Mouse (Mus musculus) bone marrow, adult 2 months (tissue): ENCODE measurements around the gene Wdr59. TPM values are rescaled to one million over a fixed set of nuclear protein-coding genes. Genes with fewer than 3 reads are reported as not detected.
A peak's percentile ranks its signal among the peaks of the same experiment; 100 is the strongest.

ENCODE experiments used
- H3K27ac ChIP-seq: fragments of 200-500 bp; 2 replicates; pipeline ENCODE4 v1.5.1; 2012; ENCODE audit warnings: low read depth, mild to moderate bottlenecking, control low read depth, inconsistent platforms, low read length; ENCODE audit not compliant: control insufficient read depth, poor library complexity, insufficient read depth
- H3K4me1 ChIP-seq: fragments of 200-500 bp; 2 replicates; pipeline ENCODE4 v1.6.1; 2011; ENCODE audit warnings: low read length; ENCODE audit not compliant: control insufficient read depth, insufficient read depth
- H3K4me3 ChIP-seq: fragments of 200-500 bp; replicated peaks from 2 replicates; pipeline ENCODE3; 2011; ENCODE audit warnings: mild to moderate bottlenecking, low read depth, low read length, control low read depth; ENCODE audit not compliant: control insufficient read depth
- CTCF ChIP-seq: fragments of 200-500 bp; IDR thresholded peaks from 2 replicates; pipeline ENCODE4 v1.5.1; 2011; ENCODE audit warnings: low read length, control low read depth; ENCODE audit not compliant: control insufficient read depth, insufficient read depth
- POLR2A ChIP-seq: fragments of 200-500 bp; IDR thresholded peaks from 2 replicates; pipeline ENCODE4 v1.6.1; 2011; ENCODE audit warnings: low read depth, mild to moderate bottlenecking, control low read depth, low read length, borderline replicate concordance; ENCODE audit not compliant: control insufficient read depth
- WGBS: fragments of 180-500 bp; shearing (Covaris S2); methylation state at CpG from one replicate; pipeline ENCODE4 v1.1.7; 2018; 5-methylcytosine and 5-hydroxymethylcytosine counted together
- polyA plus RNA-seq: library from polyadenylated mRNA; stranded (reverse); fragments of >200 nt; gene quantifications from 2 replicates; pipeline ENCODE4 v1.2.4, GENCODE M21; 2011; ENCODE audit warnings: low replicate concordance; ENCODE audit not compliant: missing spikeins, insufficient read depth, insufficient read length

Gene Wdr59
- 3.1 and 3.9 TPM in 2 replicates for polyA plus RNA-seq

DNA sequence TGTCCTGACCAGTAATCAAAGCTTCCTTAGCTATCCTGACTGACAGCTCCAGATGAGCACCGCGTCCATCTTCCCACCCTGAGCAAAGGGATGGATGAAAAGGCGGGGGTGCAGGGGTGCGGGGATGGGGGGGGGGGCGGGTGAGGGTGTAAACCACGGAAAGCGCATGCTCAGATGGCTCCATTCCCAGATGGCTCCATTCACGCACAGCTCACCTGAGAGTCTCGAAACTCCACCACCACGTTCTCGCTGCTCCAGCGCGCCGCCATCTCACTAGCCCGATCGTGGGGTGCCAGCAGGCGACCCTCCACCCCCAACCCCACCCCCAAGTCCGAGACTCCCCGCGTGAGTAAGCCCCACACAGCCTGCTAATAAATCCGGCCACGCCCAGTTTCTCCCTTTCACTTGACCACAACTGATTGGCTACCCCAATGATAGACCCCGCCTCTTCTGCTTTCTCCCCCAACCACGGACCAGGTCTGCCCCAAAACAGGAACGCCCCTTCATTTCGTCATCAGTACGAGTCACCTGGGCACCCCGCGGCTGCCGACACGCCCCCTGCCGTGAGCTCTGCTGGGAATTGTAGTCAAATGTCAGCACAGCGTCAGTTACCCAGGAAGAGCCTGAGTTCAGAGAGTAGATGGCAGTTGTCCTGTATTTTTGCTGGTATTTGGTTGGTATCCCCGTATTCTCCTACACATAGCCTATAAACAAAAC is at the start of gene Wdr59:
TSS of gene Wdr59 (minus strand) at position 380 of the 717 bp plus-strand sequence.
- under 1% methylated on average over 34 of the region's 34 CpGs for WGBS
- Histone ChIP-seq H3K27ac (no peak within 1 kb of the TSS), H3K4me3 (peak within 1 kb of the TSS; percentile 96), H3K4me1 (no peaks in the 10 kb centered on the region; the same call in 1 of the 2 replicates)
- TF ChIP-seq POLR2A (peak; percentile 19; the same call in 1 of the 2 replicates), CTCF (0 out of 2 replicates have a peak, but pooled peaks have one; percentile 7)

DNA sequence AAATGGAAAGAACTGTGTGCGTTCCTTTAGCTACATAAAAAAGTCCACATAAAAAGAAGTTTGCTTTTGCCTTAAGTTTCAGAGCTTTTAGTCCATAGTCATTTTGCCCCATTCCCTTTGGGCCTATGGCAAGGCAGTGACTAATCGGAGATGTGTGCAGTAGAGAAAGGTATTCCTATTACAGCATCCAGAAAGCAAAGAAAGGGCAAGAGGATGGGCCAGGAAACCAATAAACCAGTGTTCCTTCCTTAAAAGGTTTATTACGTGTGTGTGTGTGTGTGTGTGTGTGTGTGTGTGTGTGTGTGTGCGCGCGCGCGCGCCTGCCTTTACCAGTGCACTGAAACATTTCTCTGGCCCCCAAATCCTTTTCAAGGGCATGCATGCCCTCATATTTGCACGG is 49.8 kb upstream of the Wdr59 start:
- H3K4me1 ChIP-seq: no peaks in the 10 kb centered on the region; the same call in 1 of the 2 replicates
- TF ChIP-seq POLR2A (no peak), CTCF (no peak)
- no peak overlapping the region for H3K27ac ChIP-seq
- 58% methylated on average over 10 of the region's 10 CpGs for WGBS
- no peak overlapping the region for H3K4me3 ChIP-seq

DNA sequence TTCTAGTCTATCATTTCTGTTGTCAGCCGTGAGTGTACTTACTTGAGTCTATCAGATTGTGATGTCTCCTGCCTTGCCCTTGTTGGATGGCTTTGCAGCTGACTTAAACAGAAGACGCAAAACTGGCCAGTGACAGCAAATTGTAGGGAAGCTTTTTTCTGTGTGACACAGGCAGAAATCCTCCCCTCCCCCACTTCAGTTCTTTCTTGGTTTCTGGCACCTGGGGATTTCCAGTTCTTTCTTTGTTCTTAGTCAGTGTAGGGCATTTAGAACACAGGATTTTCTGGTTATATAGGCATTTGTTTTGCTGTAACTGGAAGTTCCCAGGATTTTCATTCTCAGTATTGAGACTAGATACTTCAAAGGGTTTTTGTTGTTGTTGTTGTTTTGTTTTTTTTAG is 48.5 kb upstream of the Wdr59 start:
- TF ChIP-seq POLR2A (no peak), CTCF (no peak)
- Histone ChIP-seq H3K27ac (no peak overlapping the region), H3K4me1 (no peaks in the 10 kb centered on the region; the same call in 1 of the 2 replicates), H3K4me3 (no peak overlapping the region)
- 61% methylated on average over 2 of the region's 2 CpGs for WGBS

DNA sequence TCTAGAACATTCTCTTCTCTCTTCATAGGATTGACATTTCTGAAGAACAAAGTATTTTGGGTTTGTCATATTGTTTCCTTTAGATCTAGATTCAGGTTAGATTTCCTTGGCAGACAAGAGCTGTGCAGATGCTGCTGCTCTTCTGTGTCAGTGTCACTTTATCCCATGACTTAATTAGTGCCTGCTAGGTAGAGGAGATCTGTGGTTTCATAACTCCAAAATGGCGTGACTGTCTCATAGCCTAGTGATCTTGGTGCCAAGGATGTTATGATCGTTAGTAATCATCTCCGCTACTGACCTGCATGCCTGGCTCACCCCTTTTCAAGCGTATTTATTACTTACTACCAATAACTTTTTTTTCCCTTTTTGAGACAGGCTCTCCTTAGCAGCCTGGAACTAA is 48.0 kb upstream of the Wdr59 start:
- TF ChIP-seq POLR2A: no peak
- TF ChIP-seq CTCF: no peak
- 75% methylated on average over 4 of the region's 4 CpGs for WGBS
- no peak overlapping the region for H3K27ac ChIP-seq
- no peaks in the 10 kb centered on the region; the same call in 1 of the 2 replicates for H3K4me1 ChIP-seq
- H3K4me3 ChIP-seq: no peak overlapping the region

DNA sequence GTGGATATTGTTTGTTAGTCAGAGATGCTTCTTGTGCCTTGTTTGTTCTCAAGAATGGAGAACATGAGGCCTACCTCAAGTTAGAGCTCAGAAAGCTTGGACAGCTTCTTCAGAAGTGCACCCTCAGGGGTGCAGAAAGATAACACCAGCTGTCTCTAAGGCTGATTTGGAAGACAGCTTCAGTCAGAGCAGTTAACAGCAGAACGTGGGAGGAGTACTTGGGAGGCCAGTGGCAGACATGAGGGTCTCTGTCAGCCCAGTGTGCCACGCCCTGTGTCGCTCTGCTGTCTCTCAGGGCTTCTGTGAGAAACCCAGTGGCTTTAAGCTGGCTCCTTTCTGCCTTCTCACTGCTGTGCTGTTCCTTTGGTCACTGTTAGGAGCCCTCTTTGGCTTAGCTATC is 46.1 kb upstream of the Wdr59 start:
- H3K4me1 ChIP-seq: peaks cover 4% of the 10 kb centered on the region
- peak overlapping the region; percentile 62 for H3K27ac ChIP-seq
- TF ChIP-seq CTCF (no peak), POLR2A (no peak)
- no peak overlapping the region for H3K4me3 ChIP-seq
- 68% methylated on average over 3 of the region's 3 CpGs for WGBS

DNA sequence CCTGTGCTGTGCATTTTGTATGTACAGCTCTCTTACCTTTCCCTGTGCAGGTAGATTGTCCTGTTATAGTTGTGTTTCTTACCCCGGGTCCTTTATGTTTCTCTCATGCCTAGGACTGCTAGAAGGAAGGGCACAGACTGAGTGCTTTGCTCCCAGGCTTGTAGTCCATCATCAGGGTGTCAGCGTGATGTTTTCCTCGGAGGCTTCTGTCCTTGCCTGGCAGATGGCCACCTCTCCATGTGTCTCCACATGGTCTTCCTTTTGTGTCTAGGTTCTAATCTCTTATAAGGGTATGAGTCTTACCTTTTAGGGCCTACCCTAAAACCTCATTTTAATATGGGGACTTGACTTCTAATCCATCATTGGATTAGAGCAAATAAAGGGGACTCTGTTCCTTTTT is 45.7 kb upstream of the Wdr59 start:
- Histone ChIP-seq H3K4me3 (no peak overlapping the region), H3K27ac (no peak overlapping the region), H3K4me1 (peaks cover 4% of the 10 kb centered on the region)
- TF ChIP-seq POLR2A: no peak
- WGBS: 81% methylated on average over 3 of the region's 3 CpGs

DNA sequence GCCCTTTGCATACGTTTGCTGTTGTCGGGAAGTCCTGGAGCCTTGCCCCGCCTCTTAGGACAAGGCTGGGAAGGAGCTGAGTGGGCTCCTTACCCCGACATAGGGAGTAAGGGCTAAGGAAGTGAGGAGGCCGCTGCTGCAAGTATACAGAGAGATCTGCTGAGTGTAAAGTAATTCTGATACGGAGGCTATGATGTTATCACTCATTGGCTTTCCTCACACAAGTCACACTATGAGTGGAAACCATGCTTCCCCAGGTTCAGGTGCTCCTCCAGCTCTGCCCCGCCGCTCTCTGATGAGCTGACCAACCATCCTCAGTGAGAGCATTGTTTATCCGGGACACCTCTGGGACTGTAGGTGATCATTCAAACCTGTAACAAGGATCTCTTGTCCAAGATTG is 44.4 kb upstream of the Wdr59 start:
- no peak overlapping the region; the same call in 1 of the 2 replicates for H3K27ac ChIP-seq
- TF ChIP-seq CTCF (no peak), POLR2A (no peak)
- H3K4me1 ChIP-seq: peaks cover 4% of the 10 kb centered on the region
- WGBS: 58% methylated on average over 9 of the region's 9 CpGs
- H3K4me3 ChIP-seq: no peak overlapping the region

DNA sequence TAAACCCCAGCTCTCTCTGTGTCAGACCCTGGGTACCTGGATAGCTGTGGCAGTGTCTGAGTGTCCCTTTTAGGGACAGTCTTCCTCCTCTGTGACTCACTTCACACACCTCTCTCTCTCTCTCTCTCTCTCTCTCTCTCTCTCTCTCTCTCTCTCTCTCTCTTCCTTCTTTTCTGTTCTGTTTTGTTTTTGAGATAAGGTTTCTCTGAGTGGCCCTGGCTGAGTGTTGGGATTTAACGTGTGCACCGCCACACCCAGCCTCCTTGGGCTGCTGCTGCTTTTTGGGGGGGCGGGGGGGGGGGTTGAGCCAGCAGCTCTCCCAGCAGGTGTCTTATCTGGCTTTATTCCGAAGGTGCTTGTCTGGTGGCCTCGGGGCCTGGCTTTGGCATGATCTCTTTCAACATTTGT is 43.9 kb upstream of the Wdr59 start:
- no peak overlapping the region for H3K27ac ChIP-seq
- no peak overlapping the region for H3K4me3 ChIP-seq
- 36% methylated on average over 5 of the region's 5 CpGs for WGBS
- H3K4me1 ChIP-seq: peaks cover 4% of the 10 kb centered on the region
- TF ChIP-seq CTCF: no peak
- TF ChIP-seq POLR2A: no peak

DNA sequence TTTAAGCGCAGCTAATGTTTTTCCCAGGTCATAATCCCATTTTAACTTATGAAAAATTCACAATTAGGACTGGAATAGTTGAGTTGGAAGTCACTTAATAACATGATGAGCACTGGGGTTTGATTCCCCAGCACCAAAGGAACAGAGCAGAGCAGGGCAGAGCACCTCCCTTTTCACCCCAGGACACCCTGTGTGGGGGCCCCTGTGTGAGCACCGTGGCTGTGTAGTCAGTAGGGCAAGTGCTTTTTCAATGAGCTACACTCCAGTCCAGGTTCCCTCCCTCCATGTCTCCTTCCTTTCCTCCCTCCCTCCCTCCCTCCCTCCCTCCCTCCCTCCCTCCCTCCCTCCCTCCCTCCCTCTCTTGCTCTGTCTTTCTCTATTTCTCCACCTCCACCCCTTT is 42.2 kb upstream of the Wdr59 start:
- TF ChIP-seq POLR2A (no peak), CTCF (no peak)
- Histone ChIP-seq H3K4me1 (peaks cover 4% of the 10 kb centered on the region), H3K27ac (no peak overlapping the region), H3K4me3 (no peak overlapping the region)
- WGBS: 62% methylated on average over 2 of the region's 2 CpGs
